Mouse (Mus musculus): ENCODE data around the gene Fam49a.

- no peak for TF ChIP-seq EP300 (IDR thresholded peaks at IDR 0.05; ENCODE audit: insufficient read depth, low read depth, low read length)
- TF ChIP-seq POLR2A (IDR thresholded peaks at IDR 0.05; ENCODE audit: insufficient read depth, low read depth, low read length): no peak
- no peak for TF ChIP-seq CTCF (IDR thresholded peaks at IDR 0.05)
Observed at GRCm38 (mm10) chr12:12359923-12360322, 98.0 kb downstream of the Fam49a start.
